Mouse (Mus musculus) ES-E14 (cell line): Measurements from ENCODE around the gene Tshz3. TPM values are rescaled to one million over a fixed set of nuclear protein-coding genes. Genes with fewer than 3 reads are reported as not detected.
A peak's percentile ranks its signal among the peaks of the same experiment; 100 is the strongest.

Experiments used
- DNase-seq: peaks from one replicate; pipeline ENCODE4 v3.0.0-alpha.2; 2013; ENCODE audit warnings: low read depth, low spot score
- H3K27ac ChIP-seq: 2 replicates; pipeline ENCODE4 v1.5.1; 2012; ENCODE audit warnings: low read depth, mild to moderate bottlenecking, low read length, moderate library complexity, mixed read lengths; ENCODE audit not compliant: poor library complexity, insufficient read depth, severe bottlenecking
- H3K36me3 ChIP-seq: 2 replicates; pipeline ENCODE4 v1.6.1; 2012; ENCODE audit warnings: mild to moderate bottlenecking, low read length, moderate library complexity, mixed read lengths; ENCODE audit not compliant: control insufficient read depth, poor library complexity, insufficient read depth, severe bottlenecking
- H3K4me1 ChIP-seq, 2 experiments: fragments of 150-350 bp in 1 of 2; sonication (generic) in 1 of 2; 2 replicates each; pipeline ENCODE4 v1.6.1; 2012; ENCODE audit warnings: low read length in 2 of 2, mild to moderate bottlenecking in 1 of 2, mixed read lengths in 1 of 2; ENCODE audit not compliant: control insufficient read depth in 2 of 2, insufficient read depth in 2 of 2, poor library complexity in 1 of 2
- H3K4me3 ChIP-seq, 2 experiments: fragments of 150-350 bp in 1 of 2; sonication (generic) in 1 of 2; 2 replicates each; pipeline ENCODE4 v1.5.1; 2012; ENCODE audit warnings: low read length in 2 of 2, low read depth in 1 of 2, mild to moderate bottlenecking in 1 of 2, mixed read lengths in 1 of 2; ENCODE audit not compliant: insufficient read depth in 1 of 2, poor library complexity in 1 of 2, severe bottlenecking in 1 of 2
- H3K9ac ChIP-seq: 2 replicates; pipeline ENCODE4 v1.6.1; 2012; ENCODE audit warnings: low read depth, mild to moderate bottlenecking, low read length, mixed read lengths; ENCODE audit not compliant: poor library complexity, insufficient read depth, severe bottlenecking
- H3K9me3 ChIP-seq: fragments of 150-350 bp; sonication (generic); 2 replicates; pipeline ENCODE4 v1.6.1; 2012; ENCODE audit warnings: low read depth, mild to moderate bottlenecking, low read length; ENCODE audit not compliant: control insufficient read depth, insufficient read depth
- CHD2 ChIP-seq: IDR thresholded peaks from 2 replicates; pipeline ENCODE4 v1.6.1; 2014; ENCODE audit warnings: mild to moderate bottlenecking, low read depth, low read length, inconsistent platforms
- HCFC1 ChIP-seq: IDR thresholded peaks from 2 replicates; pipeline ENCODE4 v1.6.1; 2012; ENCODE audit warnings: low read length, inconsistent platforms, borderline replicate concordance; ENCODE audit not compliant: insufficient read depth
- MAFK ChIP-seq: IDR thresholded peaks from 2 replicates; pipeline ENCODE4 v1.6.1; 2014; ENCODE audit warnings: mild to moderate bottlenecking, low read depth, low read length, inconsistent platforms; ENCODE audit not compliant: insufficient read depth
- ZC3H11A ChIP-seq: IDR thresholded peaks from 2 replicates; pipeline ENCODE4 v1.6.1; 2012; ENCODE audit warnings: low read depth, mild to moderate bottlenecking, inconsistent platforms, low read length, borderline replicate concordance
- ZNF384 ChIP-seq: IDR thresholded peaks from 2 replicates; pipeline ENCODE4 v1.6.1; 2012; ENCODE audit warnings: low read depth, low read length, inconsistent platforms
- in situ Hi-C, 2 experiments: fragments of 600-800 bp; cut with MboI; formaldehyde crosslinking; loops; one replicate each; pipeline ENCODE4 v1.15.1; 2025; ENCODE audit warnings: low sequenced_read_pairs in 2 of 2, inconsistent platforms in 1 of 2; ENCODE audit not compliant: unreplicated experiment in 2 of 2
- total RNA-seq: library from RNA; depleted of rRNA; stranded (reverse); fragments of 300-350 nt; gene quantifications from 2 replicates; pipeline ENCODE4 v1.2.3, GENCODE M21; 2012

Gene Tshz3
- total RNA-seq, 1 experiment = 1.6 TPM

- peaks cover 0 to 9% of the 10 kb centered on the region in 2 experiments; a peak in 1 of 4 replicates for H3K4me1 ChIP-seq
- TF ChIP-seq CHD2 = no peak
- TF ChIP-seq ZNF384 = no peak
- no peak for TF ChIP-seq HCFC1
- TF ChIP-seq ZC3H11A = no peak
- no peak for TF ChIP-seq MAFK
- no peak overlapping the region for H3K27ac ChIP-seq
- H3K9me3 ChIP-seq = no peaks in the 10 kb centered on the region
- no peak for DNase-seq
- in situ Hi-C loops = loop anchor here (25.0 kb wide), 1 partner anchor 1066 kb away; the partner anchor contains the start of gene Zfp536 (in 2 of the 2)
- peak overlapping the region; percentile 92 to 98 for H3K4me3 ChIP-seq
- no peaks in the 10 kb centered on the region for H3K36me3 ChIP-seq
- H3K9ac ChIP-seq = peak overlapping the region; percentile 68
Measured at GRCm38 (mm10) chr7:36696406-36697117, 1.4 kb upstream of the Tshz3 start.

- H3K9me3 ChIP-seq = no peaks in the 10 kb centered on the region
- H3K36me3 ChIP-seq = no peaks in the 10 kb centered on the region
- TF ChIP-seq HCFC1 (no peak), ZC3H11A (no peak)
- peaks cover 0 to 9% of the 10 kb centered on the region in 2 experiments; a peak in 1 of 4 replicates for H3K4me1 ChIP-seq
- peak overlapping the region; percentile 92 to 98 for H3K4me3 ChIP-seq
- in situ Hi-C loops = loop anchor here (25.0 kb wide), 1 partner anchor 1065 kb away; the partner anchor contains the start of gene Zfp536 (in 2 of the 2)
- H3K9ac ChIP-seq = peak overlapping the region; percentile 81
- no peak overlapping the region for H3K27ac ChIP-seq
- no peak for DNase-seq
Measured at GRCm38 (mm10) chr7:36697118-36697855, 631 bp upstream of the Tshz3 start.

- Histone ChIP-seq H3K9ac (peak overlapping the region; percentile 81), H3K9me3 (no peaks in the 10 kb centered on the region), H3K4me1 (peaks cover 0 to 9% of the 10 kb centered on the region in 2 experiments; a peak in 1 of 4 replicates), H3K27ac (no peak overlapping the region), H3K36me3 (no peaks in the 10 kb centered on the region), H3K4me3 (peak overlapping the region; percentile 92 to 98)
- DNase-seq = no peak
- in situ Hi-C loops = loop anchor here (25.0 kb wide), 1 partner anchor 1064 kb away; the partner anchor contains the start of gene Zfp536 (in 2 of the 2)
- TF ChIP-seq CHD2 (no peak), MAFK (no peak), ZC3H11A (no peak), ZNF384 (no peak), HCFC1 (no peak)
Measured at GRCm38 (mm10) chr7:36698589-36698946, 650 bp downstream of the Tshz3 start.

GRCm38 (mm10) chr7:36699001-36699987, 1.4 kb downstream of the Tshz3 start:
- DNase-seq = no peak
- Histone ChIP-seq H3K9me3 (no peaks in the 10 kb centered on the region), H3K4me3 (peak overlapping the region; percentile 92 to 98), H3K36me3 (no peaks in the 10 kb centered on the region), H3K4me1 (peaks cover 0 to 9% of the 10 kb centered on the region in 2 experiments; a peak in 1 of 4 replicates), H3K27ac (no peak overlapping the region; the same call in 1 of the 2 replicates), H3K9ac (no peak overlapping the region)
- no peak for TF ChIP-seq MAFK
- TF ChIP-seq HCFC1 = no peak
- TF ChIP-seq CHD2 = no peak
- no peak for TF ChIP-seq ZNF384
- TF ChIP-seq ZC3H11A = no peak
- in situ Hi-C loops = loop anchor here (25.0 kb wide), 1 partner anchor 1063 kb away; the partner anchor contains the start of gene Zfp536 (in 2 of the 2)
